Mouse (Mus musculus): ENCODE data around the gene Pola1.

- TF ChIP-seq CTCF (IDR thresholded peaks at IDR 0.05; ENCODE audit: extremely low read depth, insufficient read depth, insufficient read length, insufficient replicate concordance) (no peak), POLR2A (IDR thresholded peaks at IDR 0.05; ENCODE audit: low read depth, low read length) (no peak)
Measured at GRCm38 (mm10) chrX:93674836-93675795, 43.2 kb upstream of the Pola1 start.
